ENCODE assay signal across 8 mouse cellular contexts in genomic region chr6:91719865-91720533, GRCm38 (mm10). TPM values are rescaled to one million over a fixed set of nuclear protein-coding genes. Genes with fewer than 3 reads are reported as not detected.
DNase-seq lines count a peak whose midpoint lies in the region; ATAC-seq and TF ChIP-seq lines count a peak whose summit lies in the region.

No protein-coding gene starts in this region.

- peaks cover 45% of the 10 kb centered on the region for H3K36me3 ChIP-seq in heart, embryonic 10.5 days
- H3K36me3 ChIP-seq in ES-E14 (ENCODE audit: control insufficient read depth, insufficient read depth, low read length, poor library complexity, severe bottlenecking) = peaks cover 35% of the 10 kb centered on the region
- H3K36me3 ChIP-seq in forebrain, embryonic 10.5 days (replicated peaks) = peaks cover 36% of the 10 kb centered on the region
- H3K36me3 ChIP-seq in neural tube, embryonic 11.5 days (ENCODE audit: control insufficient read depth, insufficient read depth, low read length) = peaks cover 7% of the 10 kb centered on the region; the same call in 1 of the 2 replicates

- no peak overlapping the region for H3K4me2 ChIP-seq in neural tube, embryonic 11.5 days (ENCODE audit: low read depth)

- H3K27ac ChIP-seq in heart, embryonic 10.5 days = peak overlapping the region; percentile 65
- peak overlapping the region; percentile 43; the same call in 1 of the 2 replicates for H3K27ac ChIP-seq in ES-E14 (ENCODE audit: insufficient read depth, low read depth, low read length, poor library complexity, severe bottlenecking)
- peak overlapping the region; percentile 85 for H3K27ac ChIP-seq in forebrain, embryonic 10.5 days
- H3K27ac ChIP-seq in neural tube, embryonic 11.5 days (ENCODE audit: low read depth, low read length) = peak overlapping the region; percentile 80

- intact Hi-C loops in heart, postnatal 10 days (cut with DNase I) = no loop called here
- intact Hi-C loops in left cerebral cortex, postnatal 10 days (cut with DNase I) = loop anchor here (5.0 kb wide), 1 partner anchor 33 kb away; no protein-coding TSS in a partner anchor

- H3K9ac ChIP-seq in ES-E14 (ENCODE audit: insufficient read depth, low read depth, low read length, poor library complexity, severe bottlenecking) = no peak overlapping the region
- peak overlapping the region; percentile 22 for H3K9ac ChIP-seq in neural tube, embryonic 11.5 days (ENCODE audit: low read length)

- no peak overlapping the region for H3K4me3 ChIP-seq in heart, embryonic 10.5 days
- H3K4me3 ChIP-seq in ES-E14 (ENCODE audit: insufficient read depth in 1 of 2, low read depth in 1 of 2, low read length in 2 of 2, poor library complexity in 1 of 2, severe bottlenecking in 1 of 2) = no peak overlapping the region
- peak overlapping the region; percentile 31 for H3K4me3 ChIP-seq in forebrain, embryonic 10.5 days
- no peak overlapping the region for H3K4me3 ChIP-seq in neural tube, embryonic 11.5 days (ENCODE audit: low read depth, low read length)

- no peaks in the 10 kb centered on the region for H3K9me3 ChIP-seq in heart, embryonic 10.5 days
- H3K9me3 ChIP-seq in ES-E14 (ENCODE audit: control insufficient read depth, insufficient read depth, low read depth, low read length) = no peaks in the 10 kb centered on the region
- no peaks in the 10 kb centered on the region for H3K9me3 ChIP-seq in forebrain, embryonic 10.5 days
- H3K9me3 ChIP-seq in neural tube, embryonic 11.5 days (ENCODE audit: control insufficient read depth, low read length) = no peaks in the 10 kb centered on the region

- ATAC-seq in neural tube, embryonic 11.5 days (ENCODE audit: insufficient read depth, low FRiP score, low TSS enrichment) = peak; percentile 71
- ATAC-seq in erythroid progenitor cell, adult 5-6 weeks (replicated peaks; ENCODE audit: low FRiP score, poor library complexity, severe bottlenecking) = no peak

- H3K4me1 ChIP-seq in heart, embryonic 10.5 days = peaks cover 39% of the 10 kb centered on the region
- H3K4me1 ChIP-seq in ES-E14 (ENCODE audit: control insufficient read depth in 2 of 2, insufficient read depth in 2 of 2, low read length in 2 of 2, poor library complexity in 1 of 2) = peaks cover 15 to 34% of the 10 kb centered on the region in 2 experiments
- peaks cover 45% of the 10 kb centered on the region for H3K4me1 ChIP-seq in forebrain, embryonic 10.5 days
- peaks cover 35% of the 10 kb centered on the region for H3K4me1 ChIP-seq in neural tube, embryonic 11.5 days (ENCODE audit: control insufficient read depth, insufficient read depth, low read length)

- in situ Hi-C loops in ES-E14 (cut with MboI; ENCODE audit: low sequenced_read_pairs in 2 of 2, unreplicated experiment in 2 of 2) = no loop called here

- 22% methylated on average over 9 of the region's 9 CpGs for WGBS in heart, embryonic 10.5 days
- WGBS in forebrain, embryonic 10.5 days = 22% methylated on average over 9 of the region's 9 CpGs
- 19% methylated on average over 9 of the region's 9 CpGs for WGBS in neural tube, embryonic 11.5 days

- H3K27me3 ChIP-seq in heart, embryonic 10.5 days (ENCODE audit: insufficient read depth, poor library complexity, severe bottlenecking) = no peaks in the 10 kb centered on the region
- H3K27me3 ChIP-seq in forebrain, embryonic 10.5 days (ENCODE audit: poor library complexity, severe bottlenecking) = no peaks in the 10 kb centered on the region
- no peaks in the 10 kb centered on the region for H3K27me3 ChIP-seq in neural tube, embryonic 11.5 days (ENCODE audit: control insufficient read depth, insufficient read depth, low read length)

- DNase-seq in heart, embryonic 10.5 days (ENCODE audit: low spot score) = no peak
- no peak for DNase-seq in heart, postnatal 10 days
- DNase-seq in ES-E14 (ENCODE audit: low read depth, low spot score) = no peak
- DNase-seq in forebrain, embryonic 10.5 days (ENCODE audit: extremely low spot score, low spot score) = peak; percentile 65
- peak; percentile 64 to 76 for DNase-seq in left cerebral cortex, postnatal 10 days (ENCODE audit: extremely low spot score in 1 of 2, low spot score in 2 of 2)
- peak; percentile 66 for DNase-seq in neural tube, embryonic 11.5 days (ENCODE audit: low spot score)
- DNase-seq in c-Kit-positive CD71-positive TER-119-positive erythroid progenitor cells, embryonic 14.5 days (ENCODE audit: low spot score) = no peak

TF ChIP-seq in ES-E14, 5 proteins besides CTCF, POLR2A, EP300 and RAD21:
- TF ChIP-seq ZC3H11A (IDR thresholded peaks at IDR 0.05; ENCODE audit: borderline replicate concordance, low read depth, low read length) = no peak
- no peak for TF ChIP-seq CHD2 (IDR thresholded peaks at IDR 0.05; ENCODE audit: low read depth, low read length)

RNA-seq across cellular contexts. Expression of gene Slc6a6, which starts 36.1 kb away (rescaled TPM):
- polyA plus RNA-seq in heart, embryonic 10.5 days (2016; fragmentation: Nextera tagmentation; extraction: Ambion mirVana) = 56.6 and 69.3 TPM in 2 replicates
- 100 to 1,000 TPM; 160 to 173 TPM for total RNA-seq in heart, postnatal 10 days (2021)
- total RNA-seq in ES-E14 (2012; rRNA removed) = 150 and 231 TPM in 2 replicates
- 42.4 and 47.0 TPM in 2 replicates for polyA plus RNA-seq in forebrain, embryonic 10.5 days (2016; fragmentation: Nextera tagmentation; extraction: Ambion mirVana)
- 100 to 1,000 TPM; 198 to 215 TPM for total RNA-seq in left cerebral cortex, postnatal 10 days (2021)
- polyA plus RNA-seq in neural tube, embryonic 11.5 days (2014; fragmentation: Nextera tagmentation; extraction: Ambion mirVana) = 47.7 and 53.0 TPM in 2 replicates
- 25.6 and 25.9 TPM in 2 replicates for total RNA-seq in erythroid progenitor cell, adult 5-6 weeks (2015; ENCODE audit: low replicate concordance)
- total RNA-seq in erythroid progenitor cell, adult 5-6 weeks (2017; ENCODE audit: low replicate concordance) = 9.8 and 10.9 TPM in 2 replicates

Comparison
In these comparisons a context has a peak if more than half of its experiments do, and no peak if none do; other contexts are left out.
1. DNase-seq: peak in forebrain, embryonic 10.5 days (single experiment), left cerebral cortex, postnatal 10 days (2 of 2) and neural tube, embryonic 11.5 days (single experiment); none in heart, embryonic 10.5 days (single experiment), heart, postnatal 10 days (0 of 2), ES-E14 (single experiment) and c-Kit-positive CD71-positive TER-119-positive erythroid progenitor cells, embryonic 14.5 days (single experiment).
2. Peak in every context shown above with its lines, with median percentiles within 50 percentile points of each other: H3K27ac ChIP-seq.